Mouse (Mus musculus): ENCODE results near the gene Zbtb11.

- TF ChIP-seq GATA1 (IDR thresholded peaks at IDR 0.05; ENCODE audit: low read length): no peak
- no peak for TF ChIP-seq TAL1 (IDR thresholded peaks at IDR 0.05; ENCODE audit: low read length)
These were observed 54.4 kb downstream of the Zbtb11 start for GRCm38 (mm10) chr16:56027854-56028629.
